12 mouse cellular contexts compared by ENCODE assay signal in the genomic region with DNA sequence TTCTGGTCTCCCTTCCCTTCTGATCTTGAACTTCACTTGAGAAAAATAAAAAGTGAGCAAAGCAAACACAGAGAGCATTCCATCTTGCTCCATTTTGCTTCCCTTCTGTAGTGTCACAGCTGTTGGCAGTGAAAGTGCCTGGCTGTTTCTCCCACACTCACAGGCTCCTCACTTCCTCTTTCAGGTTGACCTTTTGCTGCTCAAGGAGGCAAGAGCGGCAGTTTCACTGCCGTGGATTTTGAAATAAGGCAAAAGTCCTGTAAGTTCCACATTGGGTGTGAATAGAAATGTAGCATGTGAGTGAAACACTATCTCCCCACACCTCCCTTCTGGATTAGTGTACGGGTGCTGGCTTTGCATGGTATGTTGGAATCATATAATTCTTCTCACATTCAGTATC.
DNase-seq lines count a peak whose midpoint lies in the region; ATAC-seq and TF ChIP-seq lines count a peak whose summit lies in the region.
"Had no signal": no experiment of that assay in that cellular context is flagged by ENCODE, and none has a peak within 500 bp of the region (broad histone marks: within the 10 kb centered on the region; RNA-seq: fewer than 3 reads in every experiment).

No protein-coding gene starts in this region.

- no peaks in the 10 kb centered on the region for H3K27me3 ChIP-seq in kidney, postnatal 0 days (ENCODE audit: insufficient read depth, low read length)
- H3K27me3 ChIP-seq in midbrain, embryonic 13.5 days: no peaks in the 10 kb centered on the region
- H3K27me3 ChIP-seq: limb, embryonic 15.5 days; neural tube, embryonic 13.5 days had no signal

- H3K36me3 ChIP-seq in kidney, postnatal 0 days (ENCODE audit: insufficient read depth, low read length): no peaks in the 10 kb centered on the region
- H3K36me3 ChIP-seq in midbrain, embryonic 13.5 days: no peaks in the 10 kb centered on the region
- H3K36me3 ChIP-seq: limb, embryonic 15.5 days; neural tube, embryonic 13.5 days had no signal

- no peak overlapping the region for H3K27ac ChIP-seq in kidney, postnatal 0 days
- no peak overlapping the region for H3K27ac ChIP-seq in midbrain, embryonic 13.5 days
- H3K27ac ChIP-seq: limb, embryonic 15.5 days; neural tube, embryonic 13.5 days had no signal

- H3K4me2 ChIP-seq in kidney, postnatal 0 days (ENCODE audit: low read length): no peak overlapping the region
- no peak overlapping the region for H3K4me2 ChIP-seq in midbrain, embryonic 13.5 days (replicated peaks)
- H3K4me2 ChIP-seq: limb, embryonic 15.5 days; neural tube, embryonic 13.5 days had no signal

- H3K4me1 ChIP-seq in kidney, postnatal 0 days (replicated peaks; ENCODE audit: insufficient read depth, low read length): no peaks in the 10 kb centered on the region
- H3K4me1 ChIP-seq in midbrain, embryonic 13.5 days (replicated peaks): peaks cover 4% of the 10 kb centered on the region; the same call in 1 of the 2 replicates
- H3K4me1 ChIP-seq: limb, embryonic 15.5 days; neural tube, embryonic 13.5 days had no signal

- H3K9ac ChIP-seq in kidney, postnatal 0 days (ENCODE audit: low read depth, low read length): no peak overlapping the region
- H3K9ac ChIP-seq in midbrain, embryonic 13.5 days (replicated peaks): no peak overlapping the region
- H3K9ac ChIP-seq: limb, embryonic 15.5 days; neural tube, embryonic 13.5 days had no signal

- H3K9me3 ChIP-seq in kidney, postnatal 0 days (replicated peaks; ENCODE audit: low read length): no peaks in the 10 kb centered on the region
- no peaks in the 10 kb centered on the region for H3K9me3 ChIP-seq in midbrain, embryonic 13.5 days
- H3K9me3 ChIP-seq: limb, embryonic 15.5 days; neural tube, embryonic 13.5 days had no signal

- H3K4me3 ChIP-seq in kidney, postnatal 0 days (replicated peaks; ENCODE audit: low read depth, low read length): no peak overlapping the region
- H3K4me3 ChIP-seq in midbrain, embryonic 13.5 days (replicated peaks): no peak overlapping the region
- H3K4me3 ChIP-seq: limb, embryonic 15.5 days; neural tube, embryonic 13.5 days had no signal

- peak; percentile 62 for DNase-seq in kidney, postnatal 0 days (ENCODE audit: low spot score)
- DNase-seq in kidney, adult 9 months: no peak
- peak; percentile 19 for DNase-seq in fibroblast of lung, adult 2 months (ENCODE audit: low read depth)
- DNase-seq in lung, postnatal 25 days (ENCODE audit: low spot score): peak; percentile 47
- DNase-seq in thymus, postnatal 10 days (ENCODE audit: low spot score in 2 of 2): no peak
- DNase-seq in layer of hippocampus, postnatal 10 days (ENCODE audit: low spot score in 2 of 2): no peak
- DNase-seq: cerebellum, postnatal 25 days had no signal

- 11% methylated on average over 3 of the region's 3 CpGs for WGBS in kidney, postnatal 0 days
- 83% methylated on average over 3 of the region's 3 CpGs for WGBS in midbrain, embryonic 13.5 days

- TF ChIP-seq CTCF in kidney, postnatal 0 days (IDR thresholded peaks at IDR 0.05; ENCODE audit: low read depth): no peak

- ATAC-seq in kidney, postnatal 0 days (replicated peaks; ENCODE audit: low FRiP score, low read depth): no peak
- peak; percentile 50 for ATAC-seq in CD4-positive, CD25-positive, alpha-beta regulatory T cell, adult 4 months
- no peak for ATAC-seq in midbrain, embryonic 13.5 days
- ATAC-seq: Patski had no signal

Comparison
In these comparisons a context has a peak if more than half of its experiments do, and no peak if none do; other contexts are left out.
1. DNase-seq: peak in kidney, postnatal 0 days (single experiment), fibroblast of lung, adult 2 months (single experiment) and lung, postnatal 25 days (single experiment); none in kidney, adult 9 months (single experiment), thymus, postnatal 10 days (0 of 2) and layer of hippocampus, postnatal 10 days (0 of 2).